Mouse (Mus musculus) ES-E14 (cell line): ENCODE data around the gene Edn2.

Experiments
- HCFC1 ChIP-seq: IDR thresholded peaks from 2 replicates; pipeline ENCODE4 v1.6.1; 2012; ENCODE audit warnings: low read length, inconsistent platforms, borderline replicate concordance; ENCODE audit not compliant: insufficient read depth
- MAFK ChIP-seq: IDR thresholded peaks from 2 replicates; pipeline ENCODE4 v1.6.1; 2014; ENCODE audit warnings: mild to moderate bottlenecking, low read depth, low read length, inconsistent platforms; ENCODE audit not compliant: insufficient read depth
- ZC3H11A ChIP-seq: IDR thresholded peaks from 2 replicates; pipeline ENCODE4 v1.6.1; 2012; ENCODE audit warnings: low read depth, mild to moderate bottlenecking, inconsistent platforms, low read length, borderline replicate concordance
- ZNF384 ChIP-seq: IDR thresholded peaks from 2 replicates; pipeline ENCODE4 v1.6.1; 2012; ENCODE audit warnings: low read depth, low read length, inconsistent platforms

- TF ChIP-seq ZNF384 = no peak
- no peak for TF ChIP-seq MAFK
- no peak for TF ChIP-seq ZC3H11A
- TF ChIP-seq HCFC1 = no peak
Measured at GRCm38 (mm10) chr4:120128033-120128432, 33.0 kb upstream of the Edn2 start.
